Mouse (Mus musculus) cortical plate, adult 2 months (tissue): ENCODE data around the gene E2f8.

Experiments
- CTCF ChIP-seq: fragments of 200-500 bp; IDR thresholded peaks from 2 replicates; pipeline ENCODE4 v1.5.1; 2011; ENCODE audit warnings: mild to moderate bottlenecking, control low read depth, low read length; ENCODE audit not compliant: insufficient read depth; ENCODE audit errors: extremely low read depth
- POLR2A ChIP-seq: fragments of 200-500 bp; IDR thresholded peaks from 2 replicates; pipeline ENCODE4 v1.6.1; 2011; ENCODE audit warnings: mild to moderate bottlenecking, low read length, control low read depth; ENCODE audit not compliant: insufficient read depth; ENCODE audit errors: extremely low read depth

DNA sequence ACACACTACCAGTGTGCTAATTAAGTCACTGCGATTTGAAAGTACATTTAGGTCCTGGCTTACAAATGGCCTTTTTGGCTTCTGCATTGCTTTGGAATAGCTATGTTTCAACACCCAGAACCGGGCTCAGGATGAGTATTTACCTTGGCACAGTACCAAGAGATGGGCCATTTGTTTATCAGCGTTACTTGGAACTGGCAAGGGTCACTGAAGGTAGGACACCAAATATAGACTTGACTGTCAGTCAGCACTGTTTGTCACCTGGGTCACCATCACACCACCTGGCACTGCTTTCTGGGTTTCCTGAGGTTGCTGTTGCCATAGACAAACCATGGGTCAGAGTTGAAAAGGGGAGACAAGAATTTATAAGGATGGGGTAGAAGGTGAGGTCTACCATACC lies 39.0 kb downstream of the E2f8 start:
- no peak for TF ChIP-seq CTCF
- TF ChIP-seq POLR2A = no peak
